Mouse (Mus musculus): ENCODE results near the gene Emp2.
A peak's percentile ranks its signal among the peaks of the same experiment; 100 is the strongest.
"Not testable (repeated sequence)": the region's sequence is repeated elsewhere in the genome, so short reads cannot be mapped to it uniquely, and the experiment has no call there.

Gene Emp2

DNA sequence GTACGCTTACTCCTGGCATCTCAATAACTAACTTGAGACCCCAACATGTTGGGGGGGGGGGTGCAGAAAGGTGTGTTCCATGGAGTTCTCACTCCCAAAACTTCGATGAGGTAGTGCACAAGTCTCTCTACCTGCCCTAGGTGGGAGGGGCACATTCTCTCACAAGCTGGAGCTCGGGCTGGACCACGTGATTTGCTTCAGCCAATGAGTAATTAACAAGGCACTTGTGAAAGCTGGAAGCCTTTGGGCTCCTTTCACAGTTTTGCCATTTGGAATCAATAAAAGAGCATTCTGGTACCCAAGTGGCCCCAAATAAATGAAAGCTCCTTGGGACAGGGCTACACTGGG lies 3.4 kb upstream of the Emp2 start:
- no peak for DNase-seq (ENCODE audit: low spot score in 2 of 2)

- DNase-seq (ENCODE audit: low spot score in 2 of 2): no peak
Measured at GRCm38 (mm10) chr16:10316493-10317196, 2.9 kb upstream of the Emp2 start.

GRCm38 (mm10) chr16:10313226-10313625 lies 542 bp downstream of the Emp2 start:
- no peak for DNase-seq (ENCODE audit: low spot score in 2 of 2)

GRCm38 (mm10) chr16:10311989-10312388 lies 1.8 kb downstream of the Emp2 start:
- no peak for DNase-seq (ENCODE audit: low spot score in 2 of 2)

GRCm38 (mm10) chr16:10311086-10311485 lies 2.7 kb downstream of the Emp2 start:
- no peak for DNase-seq (ENCODE audit: low spot score in 2 of 2)

DNA sequence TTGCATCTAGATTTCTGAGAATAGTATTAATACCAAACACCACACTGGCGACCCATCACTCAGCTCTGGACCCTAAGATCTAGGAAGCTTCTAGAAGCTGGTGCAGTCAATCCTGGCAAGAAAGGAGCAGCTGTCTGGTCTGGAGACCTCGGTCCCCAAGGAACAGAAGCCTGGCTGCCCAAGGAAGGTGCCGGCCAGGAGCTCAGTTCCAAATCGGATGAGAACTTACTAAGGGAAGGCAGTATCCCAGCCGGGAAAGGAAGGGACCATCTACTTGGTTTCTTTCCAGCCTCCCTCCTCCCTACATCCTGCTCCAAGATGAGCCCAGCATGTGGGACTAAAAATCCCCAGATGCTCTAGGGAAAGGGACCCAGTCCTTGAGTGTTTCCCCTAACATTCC lies 3.3 kb downstream of the Emp2 start:
- no peak for DNase-seq (ENCODE audit: low spot score in 2 of 2)

GRCm38 (mm10) chr16:10307351-10307750 lies 6.4 kb downstream of the Emp2 start:
- DNase-seq (ENCODE audit: low spot score in 2 of 2): no peak

GRCm38 (mm10) chr16:10306101-10306500 lies 7.7 kb downstream of the Emp2 start:
- DNase-seq (ENCODE audit: low spot score in 2 of 2): no peak

DNA sequence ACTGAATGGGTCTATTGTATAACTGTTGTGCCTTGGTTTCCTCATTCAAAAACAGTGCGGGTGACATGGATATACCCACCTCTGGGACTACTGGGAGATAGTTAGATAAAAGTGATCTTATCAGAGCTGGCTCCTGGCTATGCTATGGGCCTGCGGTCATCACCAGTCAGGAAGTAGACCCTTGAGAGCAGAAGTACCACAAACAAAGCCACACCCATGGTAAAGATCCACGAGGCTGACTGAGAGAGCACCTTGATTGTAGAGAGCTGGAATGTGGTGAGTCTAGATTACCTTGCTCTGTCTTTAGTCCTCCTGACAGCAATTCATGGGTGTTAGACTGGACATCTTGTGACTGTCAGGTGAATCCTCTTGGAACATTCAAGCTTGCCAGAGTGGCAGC lies 12.4 kb downstream of the Emp2 start:
- DNase-seq (ENCODE audit: low spot score in 2 of 2): no peak

GRCm38 (mm10) chr16:10300231-10301186 lies 13.3 kb downstream of the Emp2 start:
- no peak for DNase-seq (ENCODE audit: low spot score in 2 of 2)

DNA sequence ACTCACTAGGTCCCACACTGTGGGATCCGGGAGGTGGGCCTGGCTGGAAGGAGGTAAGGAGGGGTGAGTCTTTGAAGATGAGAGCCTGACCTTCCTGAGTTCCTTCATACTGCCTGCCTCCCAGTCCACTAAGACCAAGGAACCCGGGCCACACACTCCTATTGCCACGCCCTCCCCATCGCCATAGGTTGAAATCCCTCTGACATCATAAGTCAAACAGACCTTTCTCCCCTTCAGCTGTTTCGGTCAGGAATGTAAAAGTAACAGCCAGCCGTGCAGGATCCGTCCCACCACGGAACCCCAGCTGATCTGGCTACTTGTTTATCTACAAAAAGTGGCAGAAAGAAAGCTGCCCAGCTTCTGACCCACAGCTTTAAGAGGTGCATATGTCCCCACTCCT lies 14.1 kb downstream of the Emp2 start:
- no peak for DNase-seq (ENCODE audit: low spot score in 2 of 2)

- no peak for DNase-seq (ENCODE audit: low spot score in 2 of 2)
Measured at GRCm38 (mm10) chr16:10297696-10298644, 15.8 kb downstream of the Emp2 start.

- no peak for DNase-seq (ENCODE audit: low spot score in 2 of 2)
Measured at GRCm38 (mm10) chr16:10288115-10288514, 25.7 kb downstream of the Emp2 start.

DNA sequence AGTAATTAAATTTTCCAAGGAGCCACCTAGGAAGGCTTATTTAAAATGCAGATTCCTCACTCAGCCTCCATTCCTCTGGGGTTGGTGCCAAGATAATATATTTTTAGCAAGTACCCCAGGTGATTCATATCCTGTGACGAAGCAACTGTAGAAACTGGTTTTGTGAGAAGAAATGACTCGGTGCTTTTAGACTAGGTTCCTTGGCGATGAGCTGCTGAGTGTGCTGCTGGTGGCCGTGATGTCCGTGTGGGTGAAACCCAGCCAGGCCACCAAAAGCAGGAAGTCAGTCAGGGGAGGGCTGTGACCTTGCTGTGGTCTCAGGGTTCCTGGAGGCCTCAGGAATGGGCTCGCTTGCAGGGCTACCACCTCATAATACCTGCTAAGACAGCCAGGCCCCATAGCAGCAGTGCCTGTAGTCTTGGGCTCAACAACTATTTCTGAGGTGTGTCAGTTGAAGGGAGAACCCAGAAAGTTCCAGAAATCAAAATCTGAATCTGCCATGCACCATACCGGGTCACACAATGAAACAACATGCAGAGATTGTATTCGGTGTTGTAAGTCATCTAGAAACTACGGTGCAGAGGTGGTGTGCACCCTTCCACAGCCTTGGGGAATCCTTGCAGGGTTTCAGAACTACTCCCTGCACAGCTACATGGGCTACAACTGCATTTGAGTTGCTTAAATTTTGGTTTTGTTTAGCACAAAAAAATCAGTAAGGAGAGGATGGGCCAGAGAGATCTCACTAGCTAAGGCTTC lies 27.1 kb downstream of the Emp2 start:
- no peak for DNase-seq (ENCODE audit: low spot score in 2 of 2)

- DNase-seq (ENCODE audit: low spot score in 2 of 2): no peak
Measured at GRCm38 (mm10) chr16:10281890-10282289, 31.9 kb downstream of the Emp2 start.

- DNase-seq (ENCODE audit: low spot score in 2 of 2): peak; percentile 31 to 77
Measured at GRCm38 (mm10) chr16:10280286-10280951, 33.3 kb downstream of the Emp2 start.

GRCm38 (mm10) chr16:10276778-10277177 lies 37.0 kb downstream of the Emp2 start:
- DNase-seq (ENCODE audit: low spot score in 2 of 2): not testable (repeated sequence)

GRCm38 (mm10) chr16:10274465-10274864 lies 39.3 kb downstream of the Emp2 start:
- DNase-seq (ENCODE audit: low spot score in 2 of 2): peak in 1 of 2 experiments; percentile 33

DNA sequence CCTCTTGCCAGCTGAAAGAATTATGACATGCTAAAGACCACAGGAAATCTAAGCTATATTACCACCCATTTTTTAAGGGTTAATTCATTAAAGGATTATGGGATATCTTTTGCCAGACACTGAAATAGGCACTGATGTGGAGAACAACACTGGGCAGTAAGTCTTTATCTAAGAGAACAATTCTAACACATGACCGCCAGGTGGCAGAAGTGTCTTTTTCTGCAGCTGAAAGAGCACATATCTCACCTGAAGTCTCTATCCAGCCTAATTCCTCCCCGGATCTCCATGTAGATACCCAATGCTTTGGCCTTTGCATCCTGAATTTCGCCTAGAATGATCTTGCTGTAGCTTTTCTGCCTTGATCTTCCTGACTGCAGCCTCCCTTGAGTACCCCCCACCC lies 41.5 kb downstream of the Emp2 start:
- DNase-seq (ENCODE audit: low spot score in 2 of 2): peak in 1 of 2 experiments; percentile 73

DNA sequence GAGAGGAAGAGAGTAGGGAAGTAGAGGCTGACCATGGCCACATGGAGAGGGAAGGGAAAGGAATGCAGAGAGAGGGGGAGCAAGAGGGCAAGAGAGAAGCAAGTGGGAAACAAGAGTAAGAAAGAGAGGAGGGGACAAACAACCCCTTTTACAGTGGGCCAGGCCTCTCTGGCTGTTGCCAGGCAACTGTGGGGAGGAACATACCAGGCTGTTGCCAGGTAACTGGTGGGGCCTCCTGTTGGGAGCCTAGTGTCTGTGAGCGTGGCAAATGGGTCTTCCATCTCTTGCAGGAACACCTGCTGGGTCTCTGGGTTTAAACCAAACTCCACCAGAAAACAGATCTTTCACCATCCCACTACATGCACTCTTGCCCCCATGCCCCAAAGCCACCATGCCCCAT lies 59.8 kb downstream of the Emp2 start:
- DNase-seq (ENCODE audit: low spot score in 2 of 2): no peak

DNA sequence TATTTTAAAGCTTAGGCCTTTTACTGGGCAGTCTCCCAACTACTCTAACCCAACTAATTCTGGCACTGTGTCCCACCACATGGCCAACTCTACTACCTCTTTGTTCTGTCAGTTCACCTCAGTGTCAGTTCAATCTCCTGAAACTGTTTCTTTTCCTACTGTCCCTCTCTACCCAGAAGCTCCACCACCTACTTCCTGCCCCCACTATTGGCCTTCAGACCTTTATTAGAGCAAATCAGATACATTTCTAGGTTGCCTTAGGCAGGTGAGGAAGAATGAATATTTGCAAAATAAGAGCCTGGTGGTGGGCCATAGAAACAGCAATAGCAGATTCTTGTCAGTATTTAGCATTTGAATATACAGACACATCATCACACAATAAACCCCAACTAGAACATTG lies 77.2 kb downstream of the Emp2 start:
- DNase-seq (ENCODE audit: low spot score in 2 of 2): no peak
